Mouse (Mus musculus): Measurements from ENCODE around the gene Asah2. TPM values are rescaled to one million over a fixed set of nuclear protein-coding genes. Genes with fewer than 3 reads are reported as not detected.

Gene Asah2
- polyA plus RNA-seq, 1 experiment from 2014 or later, result 0.58 TPM

DNA sequence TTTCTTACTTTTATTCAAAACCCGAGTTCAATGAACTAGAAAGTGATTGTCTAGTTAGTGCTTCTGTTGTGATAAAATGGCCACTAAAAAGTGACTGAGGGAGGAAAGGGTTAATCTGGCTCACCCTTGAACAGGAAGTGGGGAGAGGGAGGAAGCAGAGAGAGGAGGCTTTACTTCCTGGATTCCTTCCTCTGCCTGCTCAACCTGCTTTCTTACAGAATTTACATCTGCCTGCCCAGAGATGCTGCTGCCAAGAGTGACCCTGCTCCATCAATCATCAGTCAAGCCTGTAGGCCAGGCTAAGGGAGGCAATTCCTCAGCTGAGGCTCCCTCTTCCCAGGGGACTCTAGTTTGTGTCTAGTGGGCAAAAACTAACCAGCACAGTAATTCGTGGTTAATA lies 132.1 kb downstream of the Asah2 start:
- no peaks in the 10 kb centered on the region for H3K4me1 ChIP-seq (ENCODE audit: control insufficient read depth, low read depth, low read length)
- no peaks in the 10 kb centered on the region for H3K36me3 ChIP-seq (ENCODE audit: control insufficient read depth, insufficient read depth)
- H3K9ac ChIP-seq (ENCODE audit: low read depth, low read length), result no peak overlapping the region
- no peak overlapping the region for H3K27ac ChIP-seq (ENCODE audit: low read length)
- H3K4me3 ChIP-seq (ENCODE audit: low read depth, low read length), result no peak overlapping the region
- ATAC-seq (ENCODE audit: low read depth), result no peak
- 28% methylated on average over 2 of the region's 2 CpGs for WGBS (ENCODE audit: insufficient replicate concordance)
- no peak overlapping the region for H3K4me2 ChIP-seq (ENCODE audit: low read depth, low read length)
- no peaks in the 10 kb centered on the region for H3K27me3 ChIP-seq (ENCODE audit: control insufficient read depth, insufficient read depth, low read depth, low read length)
- H3K9me3 ChIP-seq (replicated peaks; ENCODE audit: control insufficient read depth, low read length), result no peaks in the 10 kb centered on the region

DNA sequence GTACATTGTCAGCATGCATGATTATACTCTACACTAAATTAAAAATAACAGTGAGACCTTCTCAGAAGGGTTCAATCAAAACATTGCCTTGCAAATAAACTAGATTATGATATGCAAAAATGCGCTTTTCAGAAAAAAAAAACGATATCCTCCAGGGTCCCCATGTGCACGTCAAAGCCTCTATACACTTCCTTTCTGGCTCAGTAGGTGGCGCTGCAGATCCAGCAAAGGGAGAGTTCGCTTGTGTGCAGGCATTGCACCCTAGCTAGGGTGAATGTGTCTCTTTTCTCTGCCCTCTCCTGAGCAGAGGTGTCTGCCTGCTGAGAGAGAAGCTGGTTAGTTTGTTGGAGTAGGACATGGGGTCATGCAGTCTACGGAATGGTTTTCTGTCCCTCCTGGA lies 136.0 kb downstream of the Asah2 start:
- no peak overlapping the region for H3K27ac ChIP-seq (ENCODE audit: low read length)
- H3K9me3 ChIP-seq (replicated peaks; ENCODE audit: control insufficient read depth, low read length), result no peaks in the 10 kb centered on the region
- no peak overlapping the region for H3K9ac ChIP-seq (ENCODE audit: low read depth, low read length)
- H3K36me3 ChIP-seq (ENCODE audit: control insufficient read depth, insufficient read depth), result no peaks in the 10 kb centered on the region
- H3K4me2 ChIP-seq (ENCODE audit: low read depth, low read length), result no peak overlapping the region
- H3K27me3 ChIP-seq (ENCODE audit: control insufficient read depth, insufficient read depth, low read depth, low read length), result no peaks in the 10 kb centered on the region
- H3K4me1 ChIP-seq (ENCODE audit: control insufficient read depth, low read depth, low read length), result no peaks in the 10 kb centered on the region
- no peak for ATAC-seq (ENCODE audit: low read depth)
- WGBS (ENCODE audit: insufficient replicate concordance), result 6% methylated on average over 6 of the region's 6 CpGs
- H3K4me3 ChIP-seq (ENCODE audit: low read depth, low read length), result no peak overlapping the region

DNA sequence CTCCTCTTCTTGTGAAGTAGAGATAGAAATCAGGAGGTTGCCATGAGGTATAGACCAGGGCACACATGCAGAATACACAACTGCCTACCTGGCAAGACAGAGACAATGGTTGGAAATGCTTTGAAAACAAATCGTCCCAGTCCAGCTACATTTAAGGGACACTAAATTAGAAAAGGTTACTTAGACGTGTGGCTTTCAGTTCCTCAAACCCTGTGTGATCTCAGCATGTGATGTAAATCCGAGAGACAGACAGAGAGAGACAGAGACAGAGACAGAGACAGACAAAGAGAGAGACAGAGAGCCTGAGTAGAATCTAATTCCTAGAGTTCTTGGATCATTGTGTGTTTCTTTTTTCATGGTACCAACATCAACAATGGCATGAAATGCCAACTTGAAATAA lies 136.6 kb downstream of the Asah2 start:
- Histone ChIP-seq H3K4me3 (ENCODE audit: low read depth, low read length) (no peak overlapping the region), H3K9me3 (replicated peaks; ENCODE audit: control insufficient read depth, low read length) (no peaks in the 10 kb centered on the region), H3K4me1 (ENCODE audit: control insufficient read depth, low read depth, low read length) (no peaks in the 10 kb centered on the region), H3K4me2 (ENCODE audit: low read depth, low read length) (no peak overlapping the region), H3K36me3 (ENCODE audit: control insufficient read depth, insufficient read depth) (no peaks in the 10 kb centered on the region), H3K27ac (ENCODE audit: low read length) (no peak overlapping the region), H3K9ac (ENCODE audit: low read depth, low read length) (no peak overlapping the region), H3K27me3 (ENCODE audit: control insufficient read depth, insufficient read depth, low read depth, low read length) (no peaks in the 10 kb centered on the region)
- 21% methylated on average over 3 of the region's 3 CpGs for WGBS (ENCODE audit: insufficient replicate concordance)
- ATAC-seq (ENCODE audit: low read depth), result no peak

DNA sequence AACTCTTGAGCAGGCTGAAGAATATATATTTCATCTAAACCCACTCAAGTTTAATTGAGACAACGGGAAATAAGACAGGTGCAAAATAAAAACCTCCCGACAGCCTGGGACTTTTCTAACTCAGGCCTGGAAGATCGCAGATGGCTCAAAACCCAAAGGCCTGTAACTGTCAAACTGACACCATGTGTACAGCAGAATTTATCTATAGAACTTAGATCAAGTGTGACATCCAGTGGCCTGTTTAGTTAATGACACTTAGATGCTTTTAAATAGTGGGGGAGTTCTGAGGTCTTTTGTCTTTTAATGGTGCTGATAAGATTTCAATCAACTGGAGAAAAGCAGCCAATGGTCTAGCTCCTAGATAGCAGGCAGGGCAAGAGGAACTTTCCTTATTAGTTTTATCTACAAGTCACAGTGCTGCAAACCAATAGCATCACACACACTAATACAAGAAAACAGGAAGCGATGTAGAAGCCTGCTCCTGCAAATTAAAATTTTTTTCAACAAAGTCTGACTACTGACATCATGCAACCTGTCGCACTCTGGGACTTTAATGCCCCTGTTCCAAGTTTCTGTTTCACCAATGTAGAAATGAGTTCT lies 140.0 kb downstream of the Asah2 start:
- no peaks in the 10 kb centered on the region for H3K36me3 ChIP-seq (ENCODE audit: control insufficient read depth, insufficient read depth)
- no peaks in the 10 kb centered on the region for H3K27me3 ChIP-seq (ENCODE audit: control insufficient read depth, insufficient read depth, low read depth, low read length)
- WGBS (ENCODE audit: insufficient replicate concordance), result 32% methylated on average over 5 of the region's 5 CpGs
- H3K9me3 ChIP-seq (replicated peaks; ENCODE audit: control insufficient read depth, low read length), result no peaks in the 10 kb centered on the region
- no peak for ATAC-seq (ENCODE audit: low read depth)
- no peaks in the 10 kb centered on the region for H3K4me1 ChIP-seq (ENCODE audit: control insufficient read depth, low read depth, low read length)
- H3K4me3 ChIP-seq (ENCODE audit: low read depth, low read length), result no peak overlapping the region
- H3K27ac ChIP-seq (ENCODE audit: low read length), result no peak overlapping the region
- H3K4me2 ChIP-seq (ENCODE audit: low read depth, low read length), result no peak overlapping the region
- H3K9ac ChIP-seq (ENCODE audit: low read depth, low read length), result no peak overlapping the region

DNA sequence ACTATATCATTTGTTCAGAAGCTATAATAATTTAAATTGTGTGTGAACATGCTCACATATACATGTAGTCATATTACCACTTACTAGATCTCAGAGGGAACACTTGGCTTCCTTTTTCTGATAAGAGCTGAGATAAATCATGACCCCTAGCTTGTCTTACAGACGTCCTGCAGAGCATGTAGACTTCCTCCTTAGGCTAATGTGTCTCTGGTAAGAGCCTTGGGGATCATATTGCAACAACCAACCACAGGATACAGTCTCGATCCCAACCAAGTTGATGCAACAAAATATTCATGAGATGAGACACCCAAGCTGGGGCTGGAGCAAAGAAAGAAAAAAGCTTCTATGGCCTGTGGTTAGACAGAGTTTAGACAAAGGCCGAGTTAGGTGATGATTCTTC lies 144.9 kb downstream of the Asah2 start:
- Histone ChIP-seq H3K4me3 (ENCODE audit: low read depth, low read length) (no peak overlapping the region), H3K27ac (ENCODE audit: low read length) (no peak overlapping the region), H3K4me2 (ENCODE audit: low read depth, low read length) (no peak overlapping the region), H3K9ac (ENCODE audit: low read depth, low read length) (no peak overlapping the region), H3K9me3 (replicated peaks; ENCODE audit: control insufficient read depth, low read length) (no peaks in the 10 kb centered on the region), H3K36me3 (ENCODE audit: control insufficient read depth, insufficient read depth) (no peaks in the 10 kb centered on the region), H3K4me1 (ENCODE audit: control insufficient read depth, low read depth, low read length) (no peaks in the 10 kb centered on the region), H3K27me3 (ENCODE audit: control insufficient read depth, insufficient read depth, low read depth, low read length) (no peaks in the 10 kb centered on the region)
- 13% methylated on average over 3 of the region's 3 CpGs for WGBS (ENCODE audit: insufficient replicate concordance)
- ATAC-seq (ENCODE audit: low read depth), result no peak

DNA sequence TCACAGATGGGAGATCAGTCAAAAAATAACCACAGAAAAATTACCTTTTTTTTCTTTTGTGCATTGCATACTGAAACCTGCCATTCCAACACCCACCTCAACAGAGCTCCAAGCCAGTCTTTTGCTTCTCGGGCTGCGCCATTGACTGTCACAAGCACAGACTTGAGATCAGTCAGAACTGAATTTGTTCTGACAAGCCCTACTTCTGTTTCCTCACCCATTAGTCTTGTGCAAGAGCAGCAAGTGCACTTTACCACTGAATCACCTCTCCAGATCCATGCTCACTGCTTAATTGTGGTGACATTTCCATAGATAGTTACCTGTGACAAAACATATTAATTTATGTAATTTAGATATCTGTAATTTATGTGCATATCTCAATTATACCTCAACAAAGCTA lies 147.6 kb downstream of the Asah2 start:
- H3K27me3 ChIP-seq (ENCODE audit: control insufficient read depth, insufficient read depth, low read depth, low read length), result no peaks in the 10 kb centered on the region
- no peaks in the 10 kb centered on the region for H3K4me1 ChIP-seq (ENCODE audit: control insufficient read depth, low read depth, low read length)
- no peak overlapping the region for H3K9ac ChIP-seq (ENCODE audit: low read depth, low read length)
- H3K4me3 ChIP-seq (ENCODE audit: low read depth, low read length), result no peak overlapping the region
- 59% methylated on average over 2 of the region's 2 CpGs for WGBS (ENCODE audit: insufficient replicate concordance)
- no peak overlapping the region for H3K27ac ChIP-seq (ENCODE audit: low read length)
- no peaks in the 10 kb centered on the region for H3K9me3 ChIP-seq (replicated peaks; ENCODE audit: control insufficient read depth, low read length)
- ATAC-seq (ENCODE audit: low read depth), result no peak
- H3K4me2 ChIP-seq (ENCODE audit: low read depth, low read length), result no peak overlapping the region
- H3K36me3 ChIP-seq (ENCODE audit: control insufficient read depth, insufficient read depth), result no peaks in the 10 kb centered on the region

DNA sequence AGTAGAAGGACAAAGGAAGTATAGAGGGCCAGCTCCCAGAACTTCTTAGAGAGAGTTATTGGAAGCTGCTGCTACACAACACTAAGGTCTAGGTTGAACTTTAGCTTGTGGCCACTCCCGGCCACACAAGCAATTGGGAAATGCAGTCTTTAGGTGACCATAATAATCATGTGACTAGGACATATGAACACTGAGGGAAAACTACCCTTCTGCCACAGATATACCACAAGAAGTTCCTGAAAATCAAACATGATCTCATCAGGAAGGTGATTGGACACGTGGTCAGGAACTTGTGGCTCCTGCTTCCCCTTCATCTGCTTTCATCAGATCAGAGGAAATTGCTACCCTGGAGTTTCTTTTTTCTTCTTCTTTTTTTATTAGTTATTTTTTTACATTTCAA lies 151.7 kb downstream of the Asah2 start:
- Histone ChIP-seq H3K27me3 (ENCODE audit: control insufficient read depth, insufficient read depth, low read depth, low read length) (no peaks in the 10 kb centered on the region), H3K4me2 (ENCODE audit: low read depth, low read length) (no peak overlapping the region), H3K36me3 (ENCODE audit: control insufficient read depth, insufficient read depth) (no peaks in the 10 kb centered on the region), H3K4me1 (ENCODE audit: control insufficient read depth, low read depth, low read length) (no peaks in the 10 kb centered on the region), H3K9ac (ENCODE audit: low read depth, low read length) (no peak overlapping the region), H3K9me3 (replicated peaks; ENCODE audit: control insufficient read depth, low read length) (no peaks in the 10 kb centered on the region), H3K27ac (ENCODE audit: low read length) (no peak overlapping the region), H3K4me3 (ENCODE audit: low read depth, low read length) (no peak overlapping the region)
- WGBS (ENCODE audit: insufficient replicate concordance), result 15% methylated on average over 2 of the region's 2 CpGs
- no peak for ATAC-seq (ENCODE audit: low read depth)

DNA sequence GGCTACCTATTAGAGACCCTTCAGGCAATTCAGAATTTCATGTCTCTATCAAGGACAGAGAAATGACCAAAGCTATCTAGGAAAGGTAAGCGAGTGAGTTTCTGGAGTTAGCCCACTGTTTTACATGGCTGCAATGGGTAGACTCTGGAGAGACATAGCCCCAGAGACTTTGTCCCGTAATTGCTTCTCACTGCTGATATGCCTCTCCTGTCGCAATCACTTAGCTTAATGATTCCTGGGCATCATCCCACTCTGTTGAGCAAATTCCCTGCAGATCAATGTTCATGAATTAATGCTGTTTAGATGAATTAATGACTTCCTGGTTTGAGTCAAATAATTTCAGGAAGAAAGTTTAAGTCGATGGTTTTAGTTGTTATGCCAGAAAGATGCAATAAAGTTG lies 153.3 kb downstream of the Asah2 start:
- 63% methylated on average over 4 of the region's 4 CpGs for WGBS (ENCODE audit: insufficient replicate concordance)
- no peak overlapping the region for H3K9ac ChIP-seq (ENCODE audit: low read depth, low read length)

DNA sequence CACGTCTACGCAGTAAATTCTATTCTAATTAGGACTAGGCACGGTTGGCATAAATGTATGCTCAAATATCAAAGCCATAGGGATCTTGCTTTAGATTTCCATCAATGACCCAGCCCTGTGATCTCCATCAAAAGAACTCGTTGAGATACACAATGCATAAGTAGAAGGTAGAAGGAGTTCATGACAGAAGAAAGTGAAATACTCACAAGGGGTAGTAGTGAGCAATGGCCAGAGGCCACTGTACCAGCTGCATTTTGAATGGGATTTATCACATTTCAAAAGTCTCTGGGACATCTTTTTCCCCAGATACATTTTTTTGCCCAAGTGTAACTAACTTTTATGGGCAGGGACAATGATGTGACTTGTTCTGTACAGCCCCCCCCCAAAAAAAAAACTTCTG lies 153.7 kb downstream of the Asah2 start:
- Histone ChIP-seq H3K9me3 (replicated peaks; ENCODE audit: control insufficient read depth, low read length) (no peaks in the 10 kb centered on the region), H3K4me3 (ENCODE audit: low read depth, low read length) (no peak overlapping the region), H3K4me1 (ENCODE audit: control insufficient read depth, low read depth, low read length) (no peaks in the 10 kb centered on the region), H3K4me2 (ENCODE audit: low read depth, low read length) (no peak overlapping the region), H3K36me3 (ENCODE audit: control insufficient read depth, insufficient read depth) (no peaks in the 10 kb centered on the region), H3K9ac (ENCODE audit: low read depth, low read length) (no peak overlapping the region), H3K27me3 (ENCODE audit: control insufficient read depth, insufficient read depth, low read depth, low read length) (no peaks in the 10 kb centered on the region), H3K27ac (ENCODE audit: low read length) (no peak overlapping the region)
- 68% methylated on average over 4 of the region's 4 CpGs for WGBS (ENCODE audit: insufficient replicate concordance)
- no peak for ATAC-seq (ENCODE audit: low read depth)

More for the DNA sequence above, 153.3 kb downstream of the Asah2 start:
- no peak overlapping the region for H3K4me3 ChIP-seq (ENCODE audit: low read depth, low read length)
- H3K27ac ChIP-seq (ENCODE audit: low read length), result no peak overlapping the region
- no peak overlapping the region for H3K4me2 ChIP-seq (ENCODE audit: low read depth, low read length)
- no peaks in the 10 kb centered on the region for H3K4me1 ChIP-seq (ENCODE audit: control insufficient read depth, low read depth, low read length)
- H3K9me3 ChIP-seq (replicated peaks; ENCODE audit: control insufficient read depth, low read length), result no peaks in the 10 kb centered on the region
- no peaks in the 10 kb centered on the region for H3K36me3 ChIP-seq (ENCODE audit: control insufficient read depth, insufficient read depth)
- H3K27me3 ChIP-seq (ENCODE audit: control insufficient read depth, insufficient read depth, low read depth, low read length), result no peaks in the 10 kb centered on the region
- ATAC-seq (ENCODE audit: low read depth), result no peak; the same call in 1 of the 2 replicates
